Mouse (Mus musculus) liver, postnatal 0 days (tissue): ENCODE data around the gene Dnajb13.

ENCODE experiments used
- CTCF ChIP-seq: sonication (generic); IDR thresholded peaks from 2 replicates; pipeline ENCODE4 v1.5.1; 2016; ENCODE audit warnings: antibody characterized with exemption, low read depth
- EP300 ChIP-seq: IDR thresholded peaks from 2 replicates; pipeline ENCODE4 v1.6.1; 2016; ENCODE audit warnings: antibody characterized with exemption, low read depth, mild to moderate bottlenecking

DNA sequence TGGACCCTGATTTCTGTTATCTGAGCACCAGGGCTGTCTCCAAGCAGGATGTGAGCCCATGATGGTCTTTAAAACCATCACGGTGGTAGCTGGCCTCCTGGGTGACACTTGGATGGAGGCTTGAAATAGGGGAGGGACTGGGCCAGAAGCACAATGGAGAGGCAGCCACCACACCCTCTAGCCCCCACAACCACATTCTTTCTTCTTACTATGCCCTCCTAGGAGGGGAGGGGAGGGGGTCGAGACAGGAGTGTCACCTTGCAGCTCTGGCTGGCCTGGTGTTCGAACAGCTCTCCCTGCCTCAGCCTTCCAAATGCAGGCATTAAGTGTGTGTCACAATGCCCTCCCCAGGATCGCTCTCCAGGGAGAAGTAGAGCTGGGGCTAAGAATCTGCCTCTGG, 17.4 kb downstream of the Dnajb13 start:
- TF ChIP-seq CTCF (no peak), EP300 (no peak)
